Mouse (Mus musculus): ENCODE data around the gene Oaf.

Oaf gene

DNA sequence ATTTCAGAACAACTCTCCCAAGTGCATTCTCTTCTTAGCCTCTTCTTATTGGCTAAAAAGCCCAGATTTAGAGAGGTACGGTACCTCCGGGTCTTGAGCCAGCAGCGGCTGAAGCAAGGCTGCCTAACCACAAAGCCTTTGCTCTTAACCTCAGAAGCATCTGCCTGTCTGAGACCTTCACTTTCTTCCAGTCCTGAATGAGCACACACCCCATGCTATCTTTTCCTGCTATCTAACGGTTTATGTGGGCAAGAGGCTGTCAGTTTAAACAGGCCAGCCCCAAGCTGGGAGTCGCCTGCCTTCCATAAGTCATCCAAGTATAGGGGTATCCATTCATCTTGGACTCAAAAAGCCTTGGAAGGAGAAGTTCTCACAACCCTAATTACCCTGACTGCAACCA lies 2.7 kb upstream of the Oaf start:
- no peak for DNase-seq (ENCODE audit: low spot score)

DNA sequence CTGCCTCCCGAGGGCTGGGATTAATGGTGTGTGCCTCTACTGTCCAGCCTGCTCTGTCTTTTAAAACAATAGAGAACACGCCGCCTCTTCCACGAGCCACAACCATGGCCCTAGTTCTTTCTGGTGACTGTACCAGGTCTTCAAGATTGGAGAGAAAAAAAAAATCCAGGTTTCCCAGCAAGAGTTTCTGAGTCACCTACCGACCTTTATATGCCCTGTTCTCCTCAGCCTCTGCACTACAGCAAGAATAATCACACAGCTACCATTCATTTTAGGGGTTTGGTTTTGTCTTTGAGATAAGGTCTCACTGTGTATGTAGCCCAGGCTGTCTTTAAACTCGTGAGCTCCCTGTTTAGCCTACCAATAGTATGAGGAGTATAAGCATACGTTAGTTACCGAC lies 2.3 kb upstream of the Oaf start:
- DNase-seq (ENCODE audit: low spot score), result no peak

DNA sequence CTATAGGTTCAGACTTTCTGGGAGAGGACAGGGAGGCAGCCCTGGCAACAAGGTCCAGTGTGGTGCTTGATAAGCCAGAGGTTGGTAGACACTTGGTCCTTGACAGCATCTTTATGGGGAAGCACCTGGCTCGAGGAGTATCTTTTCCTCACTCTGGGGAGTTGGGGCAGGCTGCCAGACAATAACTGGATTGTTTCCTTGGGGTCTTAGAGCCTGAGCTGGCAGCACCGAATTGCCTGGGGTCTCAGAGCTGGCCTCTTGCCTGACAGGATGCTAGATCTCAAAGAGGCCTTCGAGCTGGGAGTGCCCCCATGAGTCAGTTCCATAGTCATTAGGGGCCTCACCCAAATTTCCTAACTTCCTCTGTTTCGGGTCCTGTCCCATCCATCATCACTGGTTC lies 1.6 kb upstream of the Oaf start:
- DNase-seq (ENCODE audit: low spot score), result no peak

DNA sequence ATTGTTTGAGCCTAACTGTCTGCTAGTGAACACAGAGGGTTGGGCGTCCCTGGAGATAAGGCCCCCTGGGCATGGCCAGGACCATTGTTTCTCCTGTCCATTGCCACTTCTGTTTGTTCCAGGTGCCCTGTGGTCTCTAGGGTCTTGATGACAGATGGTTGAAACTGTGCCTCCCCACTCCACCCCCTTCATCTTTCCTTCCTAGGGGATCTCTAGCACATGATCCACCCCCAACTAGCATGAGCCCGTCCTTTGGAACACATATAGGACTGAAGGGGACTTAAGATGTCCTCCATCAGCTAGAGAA lies 836 bp upstream of the Oaf start:
- DNase-seq (ENCODE audit: low spot score), result no peak

DNA sequence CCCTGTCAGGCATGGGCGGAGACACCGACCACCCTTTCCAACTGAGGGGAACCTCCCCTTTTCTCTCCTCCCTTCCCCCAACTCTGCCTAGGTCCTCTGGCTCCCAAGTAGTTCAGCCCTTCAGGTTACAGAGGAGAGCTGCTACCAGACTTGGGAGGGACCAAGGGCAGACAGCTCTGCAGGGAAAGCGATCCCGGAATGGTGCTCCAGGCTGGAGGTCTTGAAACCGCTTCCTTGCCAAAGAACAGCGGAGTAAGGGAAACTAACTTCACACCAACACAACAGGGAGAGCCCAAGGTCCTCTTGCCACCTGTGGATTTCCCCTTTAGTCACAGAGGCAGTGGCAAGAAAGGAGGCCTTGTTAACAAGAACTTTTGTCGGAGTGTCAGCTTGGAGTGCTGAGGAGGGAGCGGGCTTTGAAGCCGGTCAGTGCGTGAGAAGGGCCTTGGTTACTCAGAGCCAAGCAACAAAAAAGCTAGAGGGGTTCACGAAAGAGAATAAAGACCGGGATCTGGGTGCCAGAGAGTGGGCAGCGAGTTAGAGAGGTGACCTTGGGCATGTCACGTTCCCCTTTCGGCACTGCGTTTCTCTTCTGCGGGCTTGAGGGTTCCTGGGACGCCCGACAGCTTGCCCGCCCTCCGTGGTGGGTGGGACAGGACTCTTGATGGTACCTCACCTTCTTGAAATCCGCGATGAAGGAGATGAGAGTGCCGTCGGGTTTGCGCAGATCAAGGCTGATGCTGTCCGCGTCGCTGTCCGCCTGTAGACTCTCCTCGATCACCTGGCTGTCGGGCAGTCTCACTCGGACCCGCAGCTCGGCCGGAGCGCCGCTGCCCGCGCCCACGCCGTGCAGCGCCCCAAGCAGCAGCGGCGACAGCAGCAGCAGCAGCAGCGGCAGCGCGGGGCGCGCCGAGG lies 823 bp downstream of the Oaf start:
- no peak for DNase-seq (ENCODE audit: low spot score)

DNA sequence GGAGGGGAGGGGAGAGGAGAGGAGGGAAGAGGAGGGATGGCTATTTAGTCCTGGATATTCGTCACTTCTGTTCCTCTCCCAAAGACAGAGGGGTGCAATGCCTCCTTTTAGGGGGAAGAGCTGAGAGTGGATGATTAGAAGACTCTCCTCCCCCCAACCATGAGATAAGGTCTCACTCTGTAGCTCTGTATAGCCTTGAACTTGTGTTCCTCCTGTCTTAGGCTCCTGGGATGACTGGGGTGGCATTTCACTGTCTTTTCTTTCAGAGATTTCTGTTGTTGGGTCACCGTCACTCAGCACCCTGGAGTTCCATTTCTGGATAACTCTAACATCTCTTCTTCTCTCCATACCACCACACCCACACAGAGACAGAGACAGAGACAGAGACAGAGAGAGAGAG lies 1.5 kb downstream of the Oaf start:
- DNase-seq (ENCODE audit: low spot score), result no peak

DNA sequence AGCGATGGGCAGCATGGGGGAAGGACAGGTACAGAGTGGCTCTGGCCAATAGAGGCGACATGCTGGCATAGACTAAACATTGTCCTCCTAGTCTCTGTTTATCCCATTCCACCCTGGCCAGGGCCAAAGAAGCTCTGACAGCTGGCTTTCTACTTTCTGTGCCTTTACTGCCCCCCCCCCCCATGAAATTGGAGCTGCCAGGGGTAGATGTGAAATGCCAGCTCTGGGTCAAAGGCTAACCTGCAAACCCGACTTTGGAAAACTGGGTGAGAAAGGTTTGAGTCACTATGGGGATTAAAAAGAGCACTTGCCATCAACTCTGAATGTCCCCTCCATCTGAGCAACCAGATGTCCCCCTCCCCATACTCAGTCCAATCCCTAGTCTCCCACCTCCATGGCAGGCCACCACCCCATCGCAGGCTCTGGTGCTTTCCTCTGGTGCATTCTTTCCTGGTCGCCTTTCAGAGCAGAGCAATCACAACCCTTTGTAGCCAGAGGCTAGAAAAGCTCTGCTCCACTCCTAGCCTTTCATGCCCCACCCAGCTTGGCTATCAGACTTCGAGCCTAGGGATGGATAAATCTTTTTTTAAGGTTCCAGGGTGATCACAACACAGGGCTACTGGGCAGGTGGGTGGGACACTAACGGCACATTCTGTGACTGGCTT lies 2.5 kb downstream of the Oaf start:
- no peak for DNase-seq (ENCODE audit: low spot score)

DNA sequence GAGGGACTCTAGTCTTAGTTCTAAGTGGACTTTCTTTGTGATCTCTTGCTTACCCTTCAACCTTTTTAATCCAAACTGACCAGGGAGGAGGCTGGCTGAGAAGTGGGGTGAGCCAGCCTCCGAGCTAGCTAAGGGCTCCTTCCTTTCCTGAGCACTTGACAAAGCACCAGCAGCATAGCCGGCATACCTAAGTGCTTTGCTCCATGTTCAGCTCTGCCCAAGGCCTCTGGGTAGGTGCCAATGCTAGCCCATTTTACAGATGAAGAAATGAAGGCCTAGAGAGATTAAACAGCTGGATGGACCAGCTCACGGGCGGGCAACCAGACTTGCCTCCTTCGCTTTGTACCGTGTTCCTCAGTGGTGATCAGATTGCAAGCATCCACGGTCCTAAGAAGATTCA lies 3.1 kb downstream of the Oaf start:
- DNase-seq (ENCODE audit: low spot score), result no peak

DNA sequence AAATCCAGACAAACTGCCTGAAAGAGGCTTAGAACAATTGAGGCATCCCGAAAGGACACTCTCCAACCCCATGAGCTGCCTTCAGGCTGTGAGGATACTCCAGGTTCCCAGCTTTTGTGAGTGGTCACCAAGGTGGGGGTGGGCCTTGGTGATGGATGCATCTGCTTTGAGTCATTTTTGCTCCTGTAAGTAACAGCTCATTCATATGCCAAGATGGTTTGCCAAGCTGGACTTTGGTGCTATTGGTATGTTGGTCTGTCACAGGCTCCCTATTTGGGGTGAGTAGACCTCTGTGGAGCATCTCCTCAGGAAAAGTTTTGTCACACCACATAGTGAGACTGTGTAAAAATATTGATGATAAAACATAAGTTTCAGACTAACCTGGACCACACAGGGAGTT lies 3.6 kb downstream of the Oaf start:
- DNase-seq (ENCODE audit: low spot score), result no peak

DNA sequence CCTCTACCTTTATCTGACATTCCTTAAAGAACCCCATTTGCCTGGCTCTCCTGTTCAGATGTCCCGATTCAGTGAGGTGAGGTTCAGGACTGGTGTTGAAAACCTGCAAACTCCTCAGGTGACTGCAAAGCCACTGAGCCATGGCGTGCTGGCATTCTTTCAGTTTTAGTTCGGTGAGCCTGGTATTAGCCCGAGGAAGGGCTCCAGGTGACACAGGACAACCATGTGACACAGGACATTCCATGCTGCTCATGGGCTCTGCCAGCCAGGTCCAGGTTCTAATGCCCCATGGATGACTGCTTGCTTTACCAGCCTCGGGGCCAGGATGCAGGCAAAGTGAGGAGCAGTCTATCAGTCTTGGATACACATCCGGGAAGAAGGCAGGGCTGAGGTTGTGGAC lies 4.4 kb downstream of the Oaf start:
- DNase-seq (ENCODE audit: low spot score), result no peak

DNA sequence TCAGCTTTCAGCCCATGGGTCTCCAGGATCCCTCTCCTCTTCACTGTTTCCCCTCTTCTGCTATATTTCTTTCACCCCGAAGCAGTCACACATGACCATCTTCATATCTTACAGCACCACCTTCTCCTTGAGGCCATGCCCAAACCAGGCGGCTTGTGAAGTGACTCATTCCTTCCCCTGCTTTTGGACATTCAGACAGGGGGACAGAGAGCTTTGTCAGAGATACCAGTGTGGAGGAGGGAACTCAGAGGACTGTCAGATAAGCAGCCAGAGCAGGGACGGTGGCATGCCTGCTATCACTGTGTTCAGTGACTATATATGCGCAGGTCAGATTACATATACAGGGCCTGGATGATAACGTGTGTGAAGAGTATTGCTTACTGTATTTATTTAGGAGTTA lies 5.2 kb downstream of the Oaf start:
- DNase-seq (ENCODE audit: low spot score), result no peak

DNA sequence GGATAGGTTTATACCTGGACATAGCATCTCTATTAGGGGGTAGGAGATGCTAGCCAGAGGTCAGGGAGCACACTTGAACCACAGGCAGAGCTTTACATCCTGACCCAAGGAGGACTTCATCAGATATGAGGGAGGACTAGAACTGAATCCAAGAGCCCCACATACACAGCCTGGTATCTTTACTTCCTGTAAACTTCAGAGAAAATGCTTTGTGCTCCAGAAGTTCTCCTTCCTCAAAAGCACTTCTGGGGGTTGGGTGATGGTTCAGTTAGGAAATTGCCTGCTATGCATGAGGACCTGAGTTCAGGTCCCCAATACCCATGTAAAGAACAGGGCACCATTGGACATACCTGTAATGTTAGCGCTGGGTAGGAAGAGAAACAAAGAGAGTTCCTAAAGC lies 6.2 kb downstream of the Oaf start:
- no peak for DNase-seq (ENCODE audit: low spot score)

DNA sequence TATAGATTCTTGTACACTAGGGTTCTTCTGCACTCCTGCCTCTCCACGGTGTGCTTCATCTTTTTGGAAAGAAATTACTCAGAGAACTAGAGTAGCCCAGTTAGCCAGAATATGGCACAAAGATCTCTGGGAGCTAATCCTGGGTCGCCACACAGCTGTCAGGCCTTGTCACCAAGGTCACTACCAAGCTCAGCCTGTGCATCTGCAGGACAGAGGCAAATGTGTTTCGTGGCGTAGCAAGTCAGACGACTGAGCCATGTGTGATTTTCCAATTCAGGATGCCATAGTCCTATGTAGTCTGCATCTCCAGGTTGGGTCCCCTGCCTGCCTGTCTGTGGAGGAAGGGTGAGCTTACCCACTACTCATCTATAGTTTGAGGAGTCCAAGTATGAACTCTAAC lies 6.7 kb downstream of the Oaf start:
- DNase-seq (ENCODE audit: low spot score), result no peak

DNA sequence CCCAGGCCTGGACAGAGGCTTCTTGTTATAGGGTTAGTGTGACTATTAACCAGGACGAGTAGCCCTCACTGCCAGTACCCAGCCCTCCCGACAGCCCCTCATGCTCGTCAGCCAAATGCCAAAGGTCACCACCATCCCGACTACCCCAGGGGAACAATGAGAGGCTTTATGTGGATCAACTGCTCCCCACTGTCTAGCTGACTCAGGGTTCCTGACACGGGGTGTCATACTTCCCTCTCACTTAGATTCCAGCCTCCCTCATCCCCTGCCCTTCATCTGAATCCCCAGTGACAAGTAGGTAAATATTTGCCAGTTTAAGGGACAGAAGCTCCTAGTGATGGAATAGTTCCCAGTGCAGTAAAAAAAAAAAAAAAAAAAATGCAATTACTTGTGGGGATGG lies 7.4 kb downstream of the Oaf start:
- DNase-seq (ENCODE audit: low spot score), result no peak

DNA sequence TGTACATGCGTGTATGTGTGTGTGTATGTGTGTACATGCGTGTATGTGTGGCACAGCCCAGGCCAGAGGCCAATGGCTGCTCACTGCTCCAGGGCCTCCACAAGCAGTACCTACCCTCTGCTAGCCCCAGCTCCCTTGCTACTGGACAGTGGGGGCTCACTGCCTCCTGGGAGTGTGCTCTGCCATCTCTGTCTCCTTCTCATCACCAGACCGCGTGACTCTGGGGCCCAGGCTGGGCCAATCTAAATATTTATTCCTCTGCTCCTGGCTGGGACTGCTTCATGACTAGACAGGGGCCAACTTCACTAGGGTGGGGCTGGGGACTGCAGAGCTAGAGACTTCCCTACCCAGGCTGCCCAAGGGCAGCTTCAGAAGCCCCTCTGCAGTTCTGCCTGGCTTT lies 7.9 kb downstream of the Oaf start:
- DNase-seq (ENCODE audit: low spot score), result no peak

DNA sequence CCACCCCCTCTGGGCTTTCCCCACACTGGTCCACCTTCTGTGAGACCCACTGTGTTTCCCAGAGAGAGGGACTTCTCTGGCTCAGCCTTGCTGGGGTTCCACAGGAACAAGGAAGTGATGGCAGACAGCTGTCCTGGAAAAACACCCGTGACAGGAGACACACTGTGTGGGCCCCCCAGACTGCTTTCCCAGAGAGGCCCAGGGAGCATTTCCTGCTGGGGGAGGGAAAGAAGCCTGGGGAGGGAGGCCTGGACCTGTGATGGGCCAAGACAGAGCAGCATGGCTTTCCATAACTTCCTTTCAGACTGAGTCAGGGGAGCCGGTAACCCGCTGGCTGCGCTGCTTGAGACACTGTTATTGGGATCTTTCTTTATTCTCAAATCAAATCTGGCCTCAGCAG lies 8.8 kb downstream of the Oaf start:
- DNase-seq (ENCODE audit: low spot score), result no peak

DNA sequence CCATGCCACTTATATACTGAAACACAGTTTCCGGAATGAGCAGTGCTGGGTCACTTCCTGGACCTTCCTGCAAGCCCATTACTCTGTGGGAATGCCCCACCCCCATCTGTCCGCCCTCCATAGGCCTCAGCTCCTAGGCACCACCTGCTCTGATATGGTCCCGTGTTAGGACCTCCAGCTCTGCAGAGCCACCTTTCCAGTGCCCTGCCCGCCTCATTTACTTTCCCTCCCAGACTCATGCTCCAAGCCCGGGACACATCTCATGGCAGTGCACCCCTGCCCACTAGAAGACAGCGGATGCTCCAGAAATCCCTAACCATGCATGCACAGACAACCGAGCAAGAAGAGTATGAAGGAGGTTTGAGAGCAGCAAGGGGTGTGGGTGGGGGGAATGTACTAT lies 9.7 kb downstream of the Oaf start:
- DNase-seq (ENCODE audit: low spot score), result no peak

DNA sequence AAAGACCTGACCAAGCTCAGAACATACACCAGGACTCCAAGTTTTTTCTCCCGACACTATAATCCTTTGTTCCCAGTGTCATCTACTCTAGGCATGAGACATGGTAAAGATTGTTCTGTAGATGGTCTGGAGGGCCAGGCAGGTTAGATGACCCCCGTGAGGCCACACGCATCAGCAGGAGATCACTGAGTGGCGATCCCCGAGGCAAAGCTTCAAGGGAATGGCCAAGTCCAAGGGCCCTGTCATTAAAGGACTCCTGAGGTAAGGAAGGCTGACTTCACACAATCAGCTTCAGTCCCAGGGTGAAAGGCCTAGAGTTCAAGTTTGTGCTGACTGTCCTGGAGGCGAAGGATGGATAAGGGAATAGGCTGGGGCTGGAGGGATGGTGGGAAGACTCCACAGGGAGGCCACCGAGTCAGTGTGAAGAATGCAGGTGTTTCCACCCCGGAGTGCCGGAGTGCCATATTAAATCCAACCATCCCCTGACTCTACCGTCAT lies 10.3 kb downstream of the Oaf start:
- DNase-seq (ENCODE audit: low spot score), result no peak

DNA sequence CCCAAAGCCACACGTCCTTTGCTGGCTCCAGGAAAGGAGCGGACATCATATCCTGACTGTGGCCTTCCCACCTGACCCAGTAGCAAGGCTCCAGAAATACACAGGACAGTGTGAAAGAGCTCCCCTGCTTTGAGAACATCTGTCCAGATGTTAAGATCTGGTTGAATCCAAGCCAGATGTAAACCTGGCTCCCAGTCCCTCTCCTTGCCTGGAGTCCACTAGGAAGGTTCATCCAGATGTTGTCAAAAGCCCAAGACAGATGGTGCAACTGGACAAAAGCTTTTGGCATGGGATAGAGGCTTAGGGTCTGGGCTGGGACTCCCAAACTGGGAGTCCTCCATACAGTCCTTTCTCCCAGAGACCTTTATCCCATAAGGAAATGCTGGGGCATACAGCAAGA lies 11.0 kb downstream of the Oaf start:
- no peak for DNase-seq (ENCODE audit: low spot score)

DNA sequence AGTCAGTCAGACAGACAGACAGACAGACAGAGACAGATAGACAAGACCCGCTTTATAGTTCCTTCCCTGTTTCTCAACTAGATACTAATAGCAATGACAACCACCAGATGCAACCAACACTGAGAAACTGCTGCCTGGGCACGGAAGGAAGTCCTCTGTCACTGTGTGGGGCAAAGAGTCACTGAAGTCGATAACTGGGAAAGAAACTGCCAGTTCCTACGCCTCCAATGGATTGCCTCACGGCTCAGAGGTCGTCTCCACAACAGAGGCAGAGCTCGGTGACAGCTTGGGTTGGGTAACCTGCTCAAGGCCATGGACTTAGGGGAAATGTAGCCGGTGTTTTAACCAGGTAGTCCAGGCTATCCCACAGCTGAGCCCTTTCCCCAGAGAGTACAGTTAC lies 12.1 kb downstream of the Oaf start:
- DNase-seq (ENCODE audit: low spot score), result no peak

DNA sequence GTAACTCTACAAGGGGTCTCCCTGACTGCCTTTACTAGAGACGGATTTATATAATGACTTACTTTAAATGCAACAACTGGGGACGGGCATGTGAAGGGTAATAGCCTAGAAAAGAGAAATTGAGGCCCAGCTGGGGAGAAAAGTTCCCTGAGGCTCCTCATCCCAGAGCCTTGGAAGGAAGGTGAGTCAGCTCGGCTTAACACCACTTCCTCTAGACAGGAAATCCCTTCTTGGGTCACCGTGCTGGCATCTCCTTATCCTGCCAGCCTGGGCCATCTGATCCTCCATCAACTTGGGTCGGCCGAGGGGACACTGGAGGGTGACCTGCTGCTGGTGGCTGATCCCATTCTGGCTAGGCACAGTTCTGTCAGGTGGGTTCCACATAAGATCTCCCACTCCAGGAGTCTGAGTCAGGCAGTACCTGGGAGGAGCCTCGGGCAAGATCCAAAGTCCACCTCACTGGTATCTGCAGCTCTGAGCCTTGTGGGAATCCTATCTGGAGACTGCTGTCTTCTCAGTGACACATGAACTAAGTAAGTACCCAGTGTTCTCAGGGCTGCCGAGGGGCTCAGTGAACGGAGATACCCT lies 13.0 kb downstream of the Oaf start:
- DNase-seq (ENCODE audit: low spot score), result no peak

DNA sequence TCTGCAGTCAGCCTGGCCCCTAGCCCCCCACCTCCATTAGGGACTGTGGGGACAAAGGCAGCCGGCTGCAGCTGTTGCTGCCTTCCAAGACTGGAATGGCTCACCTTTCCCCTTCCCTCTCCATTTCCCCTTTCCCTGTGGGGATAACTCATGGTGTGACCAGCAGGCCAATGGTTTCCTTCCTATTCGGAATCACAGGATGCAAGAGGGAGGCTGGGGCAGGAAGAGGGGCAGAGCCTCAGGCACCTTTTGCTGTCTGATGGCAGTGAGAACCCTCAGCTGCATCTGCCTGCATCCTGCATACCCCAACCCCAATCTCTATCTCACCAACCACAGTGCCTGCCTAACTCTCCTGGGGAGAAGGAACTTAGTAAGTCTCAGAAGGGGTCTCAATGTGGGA lies 14.2 kb downstream of the Oaf start:
- no peak for DNase-seq (ENCODE audit: low spot score)

DNA sequence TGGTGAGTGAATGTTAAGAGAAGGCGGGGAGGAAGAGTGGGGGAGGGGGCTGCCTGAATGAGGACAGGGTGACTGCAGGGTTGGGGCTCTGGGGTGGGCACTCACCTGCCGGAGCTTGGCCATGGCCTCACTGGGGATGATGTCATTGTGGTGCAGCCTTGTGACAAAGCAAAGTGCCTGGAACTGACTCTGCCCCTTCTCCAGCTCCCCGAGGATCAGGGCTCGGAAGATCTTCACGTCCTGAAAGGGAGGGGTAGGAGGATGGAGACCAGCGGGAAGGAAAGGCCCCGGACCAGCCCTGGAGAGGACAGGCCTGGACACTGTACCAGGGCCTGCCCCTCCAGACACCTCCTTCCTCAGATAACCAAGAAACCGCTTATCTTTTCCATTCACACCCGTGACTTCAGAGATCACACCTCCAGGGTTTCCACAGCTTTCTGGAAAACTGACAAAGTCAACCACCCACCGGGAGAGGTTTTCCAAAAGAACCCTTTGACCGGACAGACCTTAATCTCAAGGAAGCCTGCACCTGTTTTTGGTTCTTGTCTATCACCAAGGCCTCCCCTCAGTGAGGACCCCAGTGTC lies 14.8 kb downstream of the Oaf start:
- DNase-seq (ENCODE audit: low spot score), result no peak
